In genomic region chr11:22838361-22838760, GRCm38 (mm10) we compare ENCODE assay signal across 28 mouse cellular contexts. TPM values are rescaled to one million over a fixed set of nuclear protein-coding genes. Genes with fewer than 3 reads are reported as not detected.
DNase-seq lines count a peak whose midpoint lies in the region; ATAC-seq and TF ChIP-seq lines count a peak whose summit lies in the region.
"Had no signal": no experiment of that assay in that cellular context is flagged by ENCODE, and none has a peak within 500 bp of the region (broad histone marks: within the 10 kb centered on the region; RNA-seq: fewer than 3 reads in every experiment).

No protein-coding gene starts in this region.

- no peak overlapping the region for H3K4me3 ChIP-seq in kidney, embryonic 14.5 days (ENCODE audit: low read length)
- no peak overlapping the region for H3K4me3 ChIP-seq in lung, embryonic 14.5 days (ENCODE audit: low read depth, low read length)
- no peak overlapping the region for H3K4me3 ChIP-seq in lung, postnatal 0 days (ENCODE audit: low read depth, low read length)
- H3K4me3 ChIP-seq in megakaryocyte, embryonic 14.5 days (replicated peaks) = peak overlapping the region; percentile 28
- H3K4me3 ChIP-seq in macrophage (ENCODE audit: inconsistent target) = no peak overlapping the region
- H3K4me3 ChIP-seq: embryonic facial prominence, embryonic 10.5 days; embryonic facial prominence, embryonic 13.5 days; erythroblast, embryonic 14.5 days; forebrain, embryonic 12.5 days; forebrain, embryonic 15.5 days; heart, embryonic 12.5 days; heart, embryonic 15.5 days; hindbrain, embryonic 10.5 days; hindbrain, embryonic 13.5 days had no signal

- no peak overlapping the region for H3K27ac ChIP-seq in kidney, embryonic 14.5 days (ENCODE audit: low read depth, low read length)
- H3K27ac ChIP-seq in lung, embryonic 14.5 days (ENCODE audit: low read depth) = peak overlapping the region; percentile 50; the same call in 1 of the 2 replicates
- H3K27ac ChIP-seq in lung, postnatal 0 days (ENCODE audit: low read length) = no peak overlapping the region
- H3K27ac ChIP-seq in macrophage = peak overlapping the region; percentile 2; the same call in 1 of the 2 replicates
- H3K27ac ChIP-seq: embryonic facial prominence, embryonic 10.5 days; embryonic facial prominence, embryonic 13.5 days; forebrain, embryonic 12.5 days; forebrain, embryonic 15.5 days; heart, embryonic 15.5 days; hindbrain, embryonic 10.5 days; hindbrain, embryonic 13.5 days had no signal

- no peak for ATAC-seq in kidney, embryonic 14.5 days (ENCODE audit: low FRiP score, low TSS enrichment)
- no peak for ATAC-seq in lung, embryonic 14.5 days (ENCODE audit: insufficient read depth)
- ATAC-seq in lung, postnatal 0 days = no peak
- ATAC-seq in megakaryocyte, adult 5-6 weeks (ENCODE audit: poor library complexity, severe bottlenecking) = no peak
- ATAC-seq: forebrain, embryonic 15.5 days had no signal

- no peak for TF ChIP-seq CTCF in lung, embryonic 14.5 days (IDR thresholded peaks at IDR 0.05; ENCODE audit: low read depth)
- no peak for TF ChIP-seq CTCF in lung, postnatal 0 days (IDR thresholded peaks at IDR 0.05)

- no peaks in the 10 kb centered on the region for H3K9me3 ChIP-seq in kidney, embryonic 14.5 days (ENCODE audit: control insufficient read depth, low read length)
- no peaks in the 10 kb centered on the region for H3K9me3 ChIP-seq in lung, embryonic 14.5 days (ENCODE audit: low read depth, low read length)
- H3K9me3 ChIP-seq in lung, postnatal 0 days (ENCODE audit: low read length) = no peaks in the 10 kb centered on the region
- H3K9me3 ChIP-seq in megakaryocyte, embryonic 14.5 days = no peaks in the 10 kb centered on the region
- H3K9me3 ChIP-seq: embryonic facial prominence, embryonic 10.5 days; embryonic facial prominence, embryonic 13.5 days; forebrain, embryonic 12.5 days; forebrain, embryonic 15.5 days; heart, embryonic 12.5 days; heart, embryonic 15.5 days; hindbrain, embryonic 10.5 days; hindbrain, embryonic 13.5 days had no signal

- DNase-seq in kidney, adult 9 months = peak; percentile 59
- DNase-seq in lung, embryonic 14.5 days = no peak
- DNase-seq in lung, postnatal 0 days (ENCODE audit: low spot score) = no peak
- DNase-seq: adrenal gland, adult 8-10 months; adrenal gland, postnatal 25 days; B cell, adult 2 months; cerebellum, adult 11-12 months; cerebellum, adult 8-10 months; cerebellum, postnatal 10 days; cerebellum, postnatal 36 days; embryo, embryonic 11 days; gastrocnemius, postnatal 25 days; heart, adult 18-20 months; heart, postnatal 10 days; heart, postnatal 36 days had no signal

- 0 out of 2 replicates have a peak, but pooled peaks cover 4% of the 10 kb centered on the region for H3K36me3 ChIP-seq in kidney, embryonic 14.5 days (ENCODE audit: control insufficient read depth, insufficient read depth, low read length)
- H3K36me3 ChIP-seq in lung, embryonic 14.5 days (ENCODE audit: insufficient read depth) = peaks cover 6% of the 10 kb centered on the region; the same call in 1 of the 2 replicates
- H3K36me3 ChIP-seq in lung, postnatal 0 days (ENCODE audit: insufficient read depth, low read length) = peaks cover 9% of the 10 kb centered on the region; the same call in 1 of the 2 replicates
- H3K36me3 ChIP-seq in megakaryocyte, embryonic 14.5 days (replicated peaks; ENCODE audit: low read length) = peaks cover 82% of the 10 kb centered on the region
- H3K36me3 ChIP-seq in macrophage (ENCODE audit: inconsistent target) = peaks cover 32% of the 10 kb centered on the region
- H3K36me3 ChIP-seq: embryonic facial prominence, embryonic 10.5 days; forebrain, embryonic 12.5 days; forebrain, embryonic 15.5 days; heart, embryonic 15.5 days; hindbrain, embryonic 10.5 days; hindbrain, embryonic 13.5 days had no signal

- peaks cover 4% of the 10 kb centered on the region; the same call in 1 of the 2 replicates for H3K4me1 ChIP-seq in kidney, embryonic 14.5 days (ENCODE audit: control insufficient read depth, insufficient read depth, low read length)
- H3K4me1 ChIP-seq in lung, embryonic 14.5 days (ENCODE audit: insufficient read depth) = no peaks in the 10 kb centered on the region
- H3K4me1 ChIP-seq in lung, postnatal 0 days (ENCODE audit: insufficient read depth, low read depth, low read length) = peaks cover 8% of the 10 kb centered on the region; the same call in 1 of the 2 replicates
- H3K4me1 ChIP-seq in megakaryocyte, embryonic 14.5 days = peaks cover 93% of the 10 kb centered on the region
- H3K4me1 ChIP-seq: embryonic facial prominence, embryonic 10.5 days; forebrain, embryonic 12.5 days; forebrain, embryonic 15.5 days; hindbrain, embryonic 10.5 days; hindbrain, embryonic 13.5 days had no signal

- H3K79me2 ChIP-seq in macrophage (ENCODE audit: inconsistent target) = peaks cover 97% of the 10 kb centered on the region

- no peak overlapping the region for H3K4me2 ChIP-seq in kidney, embryonic 14.5 days (replicated peaks; ENCODE audit: low read depth, low read length)
- no peak overlapping the region for H3K4me2 ChIP-seq in lung, embryonic 14.5 days
- no peak overlapping the region for H3K4me2 ChIP-seq in lung, postnatal 0 days (replicated peaks; ENCODE audit: low read depth, low read length)
- H3K4me2 ChIP-seq: embryonic facial prominence, embryonic 13.5 days; forebrain, embryonic 12.5 days; forebrain, embryonic 15.5 days; heart, embryonic 12.5 days; heart, embryonic 15.5 days; hindbrain, embryonic 13.5 days had no signal

- 78% methylated on average over 1 of the region's 1 CpGs for WGBS in kidney, embryonic 14.5 days
- 48% methylated on average over 1 of the region's 1 CpGs for WGBS in lung, embryonic 14.5 days
- WGBS in lung, postnatal 0 days = 30% methylated on average over 1 of the region's 1 CpGs
- WGBS in macrophage (ENCODE audit: missing documents) = 67% methylated on average over 1 of the region's 1 CpGs

- no peak overlapping the region for H3K9ac ChIP-seq in kidney, embryonic 14.5 days (ENCODE audit: low read depth, low read length)
- H3K9ac ChIP-seq in lung, embryonic 14.5 days = no peak overlapping the region
- H3K9ac ChIP-seq in lung, postnatal 0 days (replicated peaks; ENCODE audit: low read depth) = no peak overlapping the region
- H3K9ac ChIP-seq: embryonic facial prominence, embryonic 13.5 days; forebrain, embryonic 12.5 days; forebrain, embryonic 15.5 days; heart, embryonic 12.5 days; heart, embryonic 15.5 days; hindbrain, embryonic 13.5 days had no signal

- no peak for TF ChIP-seq EP300 in lung, postnatal 0 days (IDR thresholded peaks at IDR 0.05)

- H3K27me3 ChIP-seq in kidney, embryonic 14.5 days (ENCODE audit: control insufficient read depth, insufficient read depth, low read length) = no peaks in the 10 kb centered on the region
- H3K27me3 ChIP-seq in lung, embryonic 14.5 days (ENCODE audit: insufficient read depth, low read length) = no peaks in the 10 kb centered on the region
- H3K27me3 ChIP-seq in lung, postnatal 0 days (replicated peaks; ENCODE audit: insufficient read depth, low read length) = no peaks in the 10 kb centered on the region
- H3K27me3 ChIP-seq in megakaryocyte, embryonic 14.5 days (replicated peaks) = no peaks in the 10 kb centered on the region
- H3K27me3 ChIP-seq: embryonic facial prominence, embryonic 13.5 days; forebrain, embryonic 12.5 days; forebrain, embryonic 15.5 days; heart, embryonic 12.5 days; heart, embryonic 15.5 days; hindbrain, embryonic 13.5 days had no signal

RNA-seq across cellular contexts. Expression of gene B3gnt2, which starts 22.4 kb away (rescaled TPM):
- polyA plus RNA-seq in kidney, embryonic 14.5 days (2014; fragmentation: Nextera tagmentation; extraction: Ambion mirVana) = 4.6 and 9.1 TPM in 2 replicates
- 7.2 and 7.5 TPM in 2 replicates for polyA plus RNA-seq in lung, embryonic 14.5 days (2014; fragmentation: Nextera tagmentation; extraction: Ambion mirVana)
- 20.4 and 22.3 TPM in 2 replicates for polyA plus RNA-seq in lung, postnatal 0 days (2015; fragmentation: Nextera tagmentation; extraction: Ambion mirVana)
- 6.1 TPM in 1 of 2 replicates, not detected in the other for polyA plus RNA-seq in megakaryocyte, embryonic 14.5 days (2012; ENCODE audit: insufficient read depth, low replicate concordance)
- total RNA-seq in megakaryocyte, adult 5-6 weeks (2015) = 8.3 and 13.0 TPM in 2 replicates
- total RNA-seq in megakaryocyte, adult 5-6 weeks (2017) = 20.8 and 28.9 TPM in 2 replicates
- total RNA-seq in macrophage (2018; cell fraction: chromatin; rRNA removed) = 100 to 1,000 TPM in 9 of 26 experiments, 10 to 100 TPM in 17; 43.8 to 185 (median 90.5) TPM
- total RNA-seq in macrophage (2018; cell fraction: cytosol; rRNA removed) = 100 to 1,000 TPM in 22 of 26 experiments, 10 to 100 TPM in 4; 85.2 to 192 (median 117) TPM
- total RNA-seq in macrophage (2018; cell fraction: nucleus; rRNA removed) = 100 to 1,000 TPM in 25 of 26 experiments, 10 to 100 TPM in 1; 81.7 to 283 (median 169) TPM
- polyA plus RNA-seq in macrophage (2018) = 41.8 to 69.9 TPM (median 65.2 TPM) in 3 replicates

Comparison
In these comparisons a context has a peak if more than half of its experiments do, and no peak if none do; other contexts are left out.
1. H3K27ac ChIP-seq: peak in lung, embryonic 14.5 days (single experiment) and macrophage (single experiment); none in kidney, embryonic 14.5 days (single experiment) and lung, postnatal 0 days (single experiment).